Mouse (Mus musculus) heart, embryonic 14.5 days (tissue): ENCODE measurements around the gene Tnpo3. TPM values are rescaled to one million over a fixed set of nuclear protein-coding genes. Genes with fewer than 3 reads are reported as not detected.

Experiments used
- ATAC-seq: fragments of 200-750 bp; cut with Nextera tagmentation; 2 replicates; pipeline ENCODE4 v1.8.0; 2017; ENCODE audit warnings: low read depth, moderate TSS enrichment; ENCODE audit not compliant: insufficient number of reproducible peaks, insufficient read depth, low FRiP score
- H3K27ac ChIP-seq, 2 experiments: fragments of 200-500 bp in 1 of 2; fragments of 300-500 bp in 1 of 2; sonication (generic) in 1 of 2; replicated peaks in 1 of 2; 2 replicates each; pipeline ENCODE4 v1.5.1; 2012 to 2014; ENCODE audit warnings: low read depth in 2 of 2, low read length in 2 of 2, control low read depth in 1 of 2, mild to moderate bottlenecking in 1 of 2, mixed read lengths in 1 of 2; ENCODE audit not compliant: control insufficient read depth in 1 of 2, insufficient read depth in 1 of 2
- H3K27me3 ChIP-seq: fragments of 300-500 bp; sonication (generic); 2 replicates; pipeline ENCODE4 v1.6.1; 2014; ENCODE audit warnings: mild to moderate bottlenecking, low read length, control low read depth; ENCODE audit not compliant: control insufficient read depth, insufficient read depth
- H3K36me3 ChIP-seq: fragments of 300-500 bp; sonication (generic); 2 replicates; pipeline ENCODE4 v1.6.1; 2014; ENCODE audit warnings: mild to moderate bottlenecking, control low read depth, low read length, mixed read lengths; ENCODE audit not compliant: control insufficient read depth, insufficient read depth
- H3K4me1 ChIP-seq, 2 experiments: fragments of 200-500 bp in 1 of 2; fragments of 300-500 bp in 1 of 2; sonication (generic) in 1 of 2; 2 replicates each; pipeline ENCODE4 v1.6.1; 2012 to 2014; ENCODE audit warnings: low read length in 2 of 2, control low read depth in 1 of 2, mixed read lengths in 1 of 2; ENCODE audit not compliant: control insufficient read depth in 2 of 2, insufficient read depth in 2 of 2
- H3K4me2 ChIP-seq: fragments of 300-500 bp; sonication (generic); 2 replicates; pipeline ENCODE4 v1.6.1; 2014; ENCODE audit warnings: mild to moderate bottlenecking, low read length
- H3K4me3 ChIP-seq, 2 experiments: fragments of 200-500 bp in 1 of 2; fragments of 300-500 bp in 1 of 2; sonication (generic) in 1 of 2; 2 replicates each; pipeline ENCODE4 v1.5.1; 2012 to 2014; ENCODE audit warnings: low read length in 2 of 2, mild to moderate bottlenecking in 2 of 2, control low read depth in 1 of 2, low read depth in 1 of 2, moderate library complexity in 1 of 2; ENCODE audit not compliant: control insufficient read depth in 1 of 2, insufficient read depth in 1 of 2
- H3K9ac ChIP-seq: fragments of 300-500 bp; sonication (generic); 2 replicates; pipeline ENCODE4 v1.6.1; 2014; ENCODE audit warnings: mild to moderate bottlenecking, low read length
- H3K9me3 ChIP-seq: fragments of 300-500 bp; sonication (generic); 2 replicates; pipeline ENCODE4 v1.6.1; 2016; ENCODE audit warnings: low read length, control low read depth; ENCODE audit not compliant: control insufficient read depth
- WGBS: fragments of 180-500 bp; shearing (Covaris S2); extraction: QIAGEN DNeasy Blood & Tissue Kit; methylation state at CpG from one replicate; pipeline ENCODE4 v1.1.7; 2014; 5-methylcytosine and 5-hydroxymethylcytosine counted together
- polyA plus RNA-seq: library from polyadenylated mRNA; unstranded; fragments of >200 nt; fragmentation: Nextera tagmentation; extraction: Ambion mirVana; gene quantifications from 2 replicates; pipeline ENCODE4 v1.2.1, GENCODE M21; 2014

Gene Tnpo3
- polyA plus RNA-seq, 1 experiment from 2014 or later: 65.4 TPM

DNA sequence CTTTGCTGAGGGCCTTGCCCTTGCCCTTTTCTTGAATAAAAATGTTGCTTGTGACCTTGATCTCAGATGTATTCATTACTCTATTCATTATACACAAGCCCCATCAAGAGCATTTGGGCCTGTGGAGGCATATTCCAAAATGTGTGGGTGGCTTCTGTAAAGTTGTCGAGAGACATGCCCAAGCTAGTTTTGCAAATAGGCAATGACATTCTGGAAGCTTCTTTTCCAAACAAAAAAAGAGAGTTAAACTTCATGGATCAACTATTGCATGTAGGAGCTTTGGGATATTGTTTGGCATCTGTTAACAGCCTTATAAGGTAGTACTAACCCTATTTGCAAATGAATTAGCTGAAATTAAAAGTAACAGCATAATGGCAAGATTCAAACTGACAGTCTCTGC is 61.6 kb downstream of the Tnpo3 start:
- Histone ChIP-seq H3K27ac (no peak overlapping the region), H3K36me3 (peaks cover 91% of the 10 kb centered on the region), H3K9ac (no peak overlapping the region), H3K4me1 (no peaks in the 10 kb centered on the region), H3K27me3 (no peaks in the 10 kb centered on the region), H3K4me2 (no peak overlapping the region), H3K4me3 (no peak overlapping the region), H3K9me3 (peaks cover 8% of the 10 kb centered on the region)
- 94% methylated on average over 1 of the region's 1 CpGs for WGBS
- no peak for ATAC-seq

DNA sequence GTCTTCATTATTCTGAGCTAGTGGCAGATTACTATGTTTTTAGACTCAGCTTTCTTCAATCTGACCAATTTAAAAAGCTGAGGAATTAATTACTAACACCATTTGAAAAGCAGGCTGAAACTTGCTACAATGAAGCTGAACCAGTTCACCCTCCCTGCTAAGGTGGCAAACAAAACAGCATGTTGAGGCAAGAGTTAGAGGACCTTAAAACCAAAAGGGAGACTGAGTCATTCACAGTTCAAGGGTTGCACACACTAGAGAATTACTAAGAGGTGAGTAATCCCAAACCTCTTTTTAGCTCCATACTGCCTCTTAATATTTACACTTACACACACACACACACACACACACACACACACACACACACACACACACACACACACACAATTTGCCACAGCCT is 62.1 kb downstream of the Tnpo3 start:
- Histone ChIP-seq H3K4me3 (no peak overlapping the region), H3K27ac (no peak overlapping the region), H3K4me1 (no peaks in the 10 kb centered on the region), H3K9ac (no peak overlapping the region), H3K27me3 (no peaks in the 10 kb centered on the region), H3K4me2 (no peak overlapping the region), H3K36me3 (peaks cover 91% of the 10 kb centered on the region), H3K9me3 (peaks cover 8% of the 10 kb centered on the region)
- no peak for ATAC-seq

DNA sequence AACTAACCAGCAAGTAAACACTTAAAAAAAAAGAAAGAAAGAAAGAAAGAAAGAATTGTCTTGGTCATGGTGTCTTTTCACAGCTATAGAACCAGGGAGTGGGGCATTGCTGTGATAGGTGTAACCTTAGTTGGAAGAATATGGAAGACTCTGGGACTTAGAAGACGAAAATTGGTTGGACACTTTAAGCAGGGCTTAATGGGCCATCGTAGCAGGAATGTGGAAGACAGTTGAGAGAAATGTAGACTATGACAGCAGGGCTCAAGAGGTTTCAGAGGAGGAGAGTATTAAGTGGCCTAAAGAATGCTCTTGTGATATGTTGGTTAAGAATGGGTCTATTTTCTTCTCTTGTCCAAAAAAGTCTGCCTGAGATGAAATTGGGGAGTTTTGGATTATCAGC is 64.1 kb downstream of the Tnpo3 start:
- Histone ChIP-seq H3K36me3 (peaks cover 89% of the 10 kb centered on the region), H3K4me1 (no peaks in the 10 kb centered on the region)

DNA sequence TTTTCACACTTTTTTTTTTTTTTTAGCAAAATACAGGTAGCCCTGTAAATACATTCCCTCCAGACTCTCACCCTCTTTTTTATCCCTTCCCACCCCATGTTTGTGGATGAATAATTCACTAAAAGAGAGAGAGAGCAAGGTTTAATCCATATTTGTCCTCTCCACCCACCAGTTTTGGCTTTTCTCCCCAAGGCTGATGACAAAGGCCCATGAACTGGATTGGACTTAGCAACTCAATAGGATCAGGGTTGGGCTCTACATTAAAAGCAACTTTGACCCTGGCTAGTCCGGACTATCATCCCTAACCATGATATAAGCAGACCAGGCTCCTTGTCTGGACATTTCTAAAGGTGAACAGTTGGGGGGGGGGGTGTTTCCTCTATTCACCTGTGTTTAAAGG is 68.7 kb downstream of the Tnpo3 start:
- H3K36me3 ChIP-seq: peaks cover 68% of the 10 kb centered on the region
- H3K9ac ChIP-seq: no peak overlapping the region

More for the DNA sequence above, 64.1 kb downstream of the Tnpo3 start:
- Histone ChIP-seq H3K4me3 (no peak overlapping the region), H3K9me3 (peaks cover 8% of the 10 kb centered on the region), H3K27ac (no peak overlapping the region), H3K9ac (no peak overlapping the region), H3K4me2 (no peak overlapping the region), H3K27me3 (no peaks in the 10 kb centered on the region)
- no peak for ATAC-seq
- WGBS: 99% methylated on average over 2 of the region's 2 CpGs

DNA sequence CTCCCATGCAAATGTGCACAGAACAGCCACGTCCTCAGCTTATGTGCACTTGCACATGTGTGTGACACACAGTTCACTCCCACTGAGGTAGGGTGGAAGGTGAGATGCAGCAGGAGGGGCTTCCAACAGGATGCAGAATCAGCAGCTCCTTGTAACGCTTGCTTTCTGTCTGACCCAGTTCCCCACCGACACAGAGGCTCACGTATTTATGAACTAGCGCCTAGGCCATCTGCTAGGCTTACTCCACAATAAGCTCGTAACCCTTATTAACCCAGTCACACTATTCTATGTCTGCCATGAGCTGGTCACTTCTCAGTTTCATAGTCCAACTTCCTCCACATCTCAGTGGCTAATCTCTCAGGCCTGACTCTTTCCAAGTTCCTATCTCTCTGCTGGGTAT is 69.5 kb downstream of the Tnpo3 start:
- no peak overlapping the region for H3K27ac ChIP-seq
- no peak overlapping the region for H3K9ac ChIP-seq
- 84% methylated on average over 6 of the region's 6 CpGs for WGBS
- peaks cover 6 to 7% of the 10 kb centered on the region in 2 experiments; a peak in 3 of 4 replicates for H3K4me1 ChIP-seq
- no peak overlapping the region for H3K4me3 ChIP-seq
- no peaks in the 10 kb centered on the region for H3K27me3 ChIP-seq
- H3K36me3 ChIP-seq: peaks cover 61% of the 10 kb centered on the region
- H3K4me2 ChIP-seq: no peak overlapping the region
- H3K9me3 ChIP-seq: peaks cover 3% of the 10 kb centered on the region; the same call in 1 of the 2 replicates
- ATAC-seq: no peak

More for the DNA sequence above, 68.7 kb downstream of the Tnpo3 start:
- peaks cover 8% of the 10 kb centered on the region for H3K9me3 ChIP-seq
- no peak overlapping the region for H3K4me2 ChIP-seq
- WGBS: 93% methylated on average over 1 of the region's 1 CpGs
- no peak overlapping the region for H3K27ac ChIP-seq
- H3K4me3 ChIP-seq: no peak overlapping the region
- H3K27me3 ChIP-seq: no peaks in the 10 kb centered on the region
- no peaks in the 10 kb centered on the region for H3K4me1 ChIP-seq
- no peak for ATAC-seq

DNA sequence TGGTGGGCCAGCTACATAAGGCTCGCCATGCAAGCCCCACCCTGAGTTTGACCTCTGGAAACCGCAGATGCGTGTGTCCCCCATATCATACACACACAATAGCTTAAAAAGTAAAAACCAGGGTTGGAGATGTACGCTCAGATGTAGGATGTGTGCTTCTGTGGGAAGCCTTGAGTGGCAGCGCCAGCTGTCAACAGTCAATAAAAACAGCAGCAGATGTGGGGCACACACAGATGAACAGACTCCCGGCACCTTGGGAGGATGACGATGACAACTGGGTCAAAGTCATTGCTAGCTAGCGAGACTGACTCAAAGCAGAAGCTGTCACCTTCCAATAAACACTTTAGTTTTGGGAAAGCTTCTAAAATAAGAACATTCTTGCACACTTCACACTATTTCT is 70.2 kb downstream of the Tnpo3 start:
- Histone ChIP-seq H3K36me3 (peaks cover 54% of the 10 kb centered on the region), H3K27ac (no peak overlapping the region), H3K4me1 (peaks cover 8 to 9% of the 10 kb centered on the region in 2 experiments; a peak in 3 of 4 replicates), H3K27me3 (no peaks in the 10 kb centered on the region), H3K9me3 (no peaks in the 10 kb centered on the region), H3K4me2 (no peak overlapping the region), H3K9ac (no peak overlapping the region), H3K4me3 (no peak overlapping the region)
- ATAC-seq: no peak
- 74% methylated on average over 8 of the region's 8 CpGs for WGBS

DNA sequence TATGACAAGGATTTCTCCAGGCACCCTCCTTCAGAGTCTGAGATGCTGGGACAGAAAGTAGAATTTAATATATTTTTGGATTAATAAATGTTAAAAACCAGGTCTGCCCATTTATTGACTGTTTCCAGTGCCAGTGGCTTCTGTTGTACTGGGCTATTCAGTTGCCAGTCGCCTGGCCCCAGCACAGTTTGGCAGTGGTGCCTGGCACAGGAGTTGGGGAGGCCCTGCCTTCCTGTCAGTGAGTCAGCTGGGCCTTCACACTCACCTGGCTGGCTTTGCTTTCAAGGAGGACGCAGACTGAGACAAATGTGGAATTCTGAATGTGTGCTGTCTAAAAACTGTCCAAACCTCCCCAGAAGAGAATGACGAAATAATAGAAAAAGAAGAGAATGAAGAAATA is 72.5 kb downstream of the Tnpo3 start:
- Histone ChIP-seq H3K9ac (no peak overlapping the region), H3K9me3 (no peaks in the 10 kb centered on the region), H3K36me3 (peaks cover 36% of the 10 kb centered on the region), H3K27ac (no peak overlapping the region), H3K27me3 (no peaks in the 10 kb centered on the region), H3K4me1 (peaks cover 8 to 9% of the 10 kb centered on the region in 2 experiments; a peak in 3 of 4 replicates), H3K4me3 (no peak overlapping the region), H3K4me2 (no peak overlapping the region)
- ATAC-seq: no peak
- WGBS: 84% methylated on average over 3 of the region's 3 CpGs

DNA sequence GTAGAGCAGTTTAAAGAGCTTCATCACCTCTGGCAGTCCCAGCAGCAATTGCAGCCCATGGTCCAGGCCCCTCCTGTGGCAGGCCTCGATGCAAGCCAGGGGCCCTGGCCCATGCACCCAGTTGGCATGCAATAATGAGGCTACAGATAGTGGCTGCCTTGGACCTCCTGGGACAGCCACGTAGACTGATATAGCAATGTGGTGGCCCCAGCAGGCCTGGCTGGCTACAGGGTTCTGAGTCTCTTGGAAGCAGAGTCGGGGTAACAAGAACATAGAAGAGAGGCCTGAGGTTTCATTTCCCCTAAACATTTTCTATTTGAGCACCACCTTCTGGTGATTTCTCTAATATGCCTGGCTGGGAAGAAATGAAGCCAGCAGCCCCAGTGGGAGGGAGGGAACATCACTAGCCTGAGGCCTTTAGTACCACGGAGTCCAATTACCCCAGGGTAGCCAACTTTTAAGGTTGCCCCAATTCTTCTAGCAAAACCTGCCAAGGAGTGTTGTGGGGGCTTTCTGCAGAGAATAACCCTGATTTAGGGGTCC is 73.0 kb downstream of the Tnpo3 start:
- H3K4me2 ChIP-seq: no peak overlapping the region
- H3K27me3 ChIP-seq: no peaks in the 10 kb centered on the region
- H3K9me3 ChIP-seq: no peaks in the 10 kb centered on the region
- WGBS: 68% methylated on average over 4 of the region's 4 CpGs
- no peak for ATAC-seq
- no peak overlapping the region for H3K27ac ChIP-seq
- peaks cover 8 to 9% of the 10 kb centered on the region in 2 experiments; a peak in 3 of 4 replicates for H3K4me1 ChIP-seq
- no peak overlapping the region for H3K4me3 ChIP-seq
- H3K36me3 ChIP-seq: peaks cover 31% of the 10 kb centered on the region
- no peak overlapping the region for H3K9ac ChIP-seq
